Mouse (Mus musculus) stomach, postnatal 0 days (tissue): Measurements from ENCODE around the gene Tmco3.

Experiments
- CTCF ChIP-seq: IDR thresholded peaks from 2 replicates; pipeline ENCODE4 v1.5.1; 2016; ENCODE audit warnings: antibody characterized with exemption, low read depth, mild to moderate bottlenecking, moderate library complexity
- EP300 ChIP-seq: optimal IDR thresholded peaks from 2 replicates; pipeline ENCODE3; 2016; ENCODE audit warnings: antibody characterized with exemption

- TF ChIP-seq CTCF (peak; percentile 95), EP300 (no peak)
Observed at GRCm38 (mm10) chr8:13292364-13292763, 4.4 kb downstream of the Tmco3 start.
